8 mouse cellular contexts compared by ENCODE assay signal in the genomic region with DNA sequence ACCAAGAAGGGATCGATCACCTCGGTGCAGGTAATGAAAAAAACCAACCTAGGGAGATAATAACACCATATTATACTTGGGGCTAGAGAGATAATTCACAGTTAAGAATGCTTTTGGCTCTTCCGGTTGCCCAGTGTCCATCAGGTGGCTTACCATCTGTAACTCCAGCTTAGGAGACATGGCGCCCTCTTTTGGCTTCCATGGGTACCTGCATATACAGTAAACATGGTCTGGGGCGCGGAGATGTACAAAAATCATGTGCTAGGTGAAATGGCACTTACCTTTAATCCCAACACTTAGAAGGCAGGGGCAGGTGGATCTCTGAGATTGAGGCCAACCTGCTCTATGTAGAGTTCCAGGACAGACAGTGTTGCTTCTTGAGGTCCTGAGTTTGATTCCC. TPM values are rescaled to one million over a fixed set of nuclear protein-coding genes. Genes with fewer than 3 reads are reported as not detected.
DNase-seq lines count a peak whose midpoint lies in the region.

No protein-coding gene starts in this region.

- DNase-seq in adrenal gland, postnatal 10 days: peak; percentile 39
- no peak for DNase-seq in adrenal gland, postnatal 4 days (ENCODE audit: low spot score in 2 of 2)
- DNase-seq in kidney, postnatal 25 days: peak; percentile 37 to 55
- no peak for DNase-seq in kidney, adult 8-10 months
- DNase-seq in brain, adult 2 months (ENCODE audit: low read depth, low spot score): peak; percentile 64
- peak; percentile 41 to 61 for DNase-seq in kidney, postnatal 4 days
- DNase-seq in urinary bladder, adult 18-20 months (ENCODE audit: low spot score in 2 of 2): no peak
- DNase-seq in right cerebral cortex, adult 18-20 months: no peak

RNA-seq across cellular contexts. Expression of gene Atp5b, which starts 3.3 kb away (rescaled TPM):
- total RNA-seq in adrenal gland, postnatal 10 days (2021): 1,000 to 10,000 TPM; 4,995 to 5,524 TPM
- 1,000 to 10,000 TPM; 2,157 to 2,362 TPM for total RNA-seq in adrenal gland, postnatal 4 days (2021)

RNA-seq across cellular contexts. Expression of gene Baz2a, which starts 5.0 kb away (rescaled TPM):
- total RNA-seq in adrenal gland, postnatal 10 days (2021): 10 to 100 TPM; 37.1 to 51.9 TPM
- total RNA-seq in adrenal gland, postnatal 4 days (2021): 10 to 100 TPM; 70.6 to 72.2 TPM

RNA-seq across cellular contexts. Expression of gene Ptges3, which starts 27.6 kb away (rescaled TPM):
- 100 to 1,000 TPM; 138 to 142 TPM for total RNA-seq in adrenal gland, postnatal 10 days (2021)
- 100 to 1,000 TPM; 152 to 160 TPM for total RNA-seq in adrenal gland, postnatal 4 days (2021)

RNA-seq across cellular contexts. Expression of gene Naca, which starts 51.0 kb away (rescaled TPM):
- 100 to 1,000 TPM; 694 to 716 TPM for total RNA-seq in adrenal gland, postnatal 10 days (2021)
- total RNA-seq in adrenal gland, postnatal 4 days (2021): 100 to 1,000 TPM; 823 to 829 TPM

Comparison
In these comparisons a context has a peak if more than half of its experiments do, and no peak if none do; other contexts are left out.
1. DNase-seq: peak in adrenal gland, postnatal 10 days (single experiment), kidney, postnatal 25 days (2 of 2), brain, adult 2 months (single experiment) and kidney, postnatal 4 days (2 of 2); none in adrenal gland, postnatal 4 days (0 of 2), kidney, adult 8-10 months (0 of 2), urinary bladder, adult 18-20 months (0 of 2) and right cerebral cortex, adult 18-20 months (single experiment).